Mouse (Mus musculus) heart, adult 11 months (tissue): ENCODE results near the gene Ccdc36.

Experiments used
- DNase-seq: peaks from one replicate; pipeline ENCODE4 v3.0.0; 2022

Ccdc36 gene

GRCm38 (mm10) chr9:108441236-108441919, 13.1 kb upstream of the Ccdc36 start:
- no peak for DNase-seq

- DNase-seq, result no peak
These were observed 12.2 kb upstream of the Ccdc36 start for GRCm38 (mm10) chr9:108440485-108440884.

- no peak for DNase-seq
These were observed 10.9 kb upstream of the Ccdc36 start for GRCm38 (mm10) chr9:108439176-108439575.

GRCm38 (mm10) chr9:108436182-108436581, 7.9 kb upstream of the Ccdc36 start, which contains the start of gene BC048562:
BC048562 (plus strand) TSS chr9:108436482.
- no peak for DNase-seq

- DNase-seq, result no peak
These were observed 3.3 kb upstream of the Ccdc36 start for GRCm38 (mm10) chr9:108431431-108432067.

- no peak for DNase-seq
These were observed 16.1 kb downstream of the Ccdc36 start for GRCm38 (mm10) chr9:108412221-108412620.

- DNase-seq, result no peak
These were observed 16.8 kb downstream of the Ccdc36 start for GRCm38 (mm10) chr9:108411381-108411942.

GRCm38 (mm10) chr9:108409535-108409934, 18.7 kb downstream of the Ccdc36 start:
- no peak for DNase-seq

- no peak for DNase-seq
These were observed 23.8 kb downstream of the Ccdc36 start for GRCm38 (mm10) chr9:108404451-108404850.

- DNase-seq, result no peak
These were observed 25.2 kb downstream of the Ccdc36 start for GRCm38 (mm10) chr9:108403081-108403480.

- DNase-seq, result peak; percentile 95
These were observed 26.9 kb downstream of the Ccdc36 start for GRCm38 (mm10) chr9:108401186-108401960.

GRCm38 (mm10) chr9:108398324-108398723, 30.0 kb downstream of the Ccdc36 start:
- peak; percentile 72 for DNase-seq

- no peak for DNase-seq
These were observed 32.9 kb downstream of the Ccdc36 start for GRCm38 (mm10) chr9:108395427-108395826.

- DNase-seq, result no peak
These were observed 34.1 kb downstream of the Ccdc36 start for GRCm38 (mm10) chr9:108394191-108394590.

- DNase-seq, result peak; percentile 90
These were observed 35.6 kb downstream of the Ccdc36 start, which contains the start of gene 1700102P08Rik for GRCm38 (mm10) chr9:108392676-108393075. 1700102P08Rik (plus strand) TSS chr9:108392805.

GRCm38 (mm10) chr9:108389220-108389619, 39.1 kb downstream of the Ccdc36 start:
- no peak for DNase-seq

GRCm38 (mm10) chr9:108388601-108389000, 39.7 kb downstream of the Ccdc36 start:
- no peak for DNase-seq

- DNase-seq, result no peak
These were observed 41.5 kb downstream of the Ccdc36 start for GRCm38 (mm10) chr9:108386816-108387215.

- DNase-seq, result no peak
These were observed 43.3 kb downstream of the Ccdc36 start for GRCm38 (mm10) chr9:108385006-108385405.

- DNase-seq, result no peak
These were observed 46.9 kb downstream of the Ccdc36 start for GRCm38 (mm10) chr9:108381382-108381781.

GRCm38 (mm10) chr9:108379294-108379693, 49.0 kb downstream of the Ccdc36 start:
- DNase-seq, result no peak

- DNase-seq, result no peak
These were observed 49.5 kb downstream of the Ccdc36 start for GRCm38 (mm10) chr9:108378736-108379135.

GRCm38 (mm10) chr9:108378234-108378633, 50.0 kb downstream of the Ccdc36 start:
- no peak for DNase-seq
